ENCODE assay signal across 26 mouse cellular contexts in the genomic region with DNA sequence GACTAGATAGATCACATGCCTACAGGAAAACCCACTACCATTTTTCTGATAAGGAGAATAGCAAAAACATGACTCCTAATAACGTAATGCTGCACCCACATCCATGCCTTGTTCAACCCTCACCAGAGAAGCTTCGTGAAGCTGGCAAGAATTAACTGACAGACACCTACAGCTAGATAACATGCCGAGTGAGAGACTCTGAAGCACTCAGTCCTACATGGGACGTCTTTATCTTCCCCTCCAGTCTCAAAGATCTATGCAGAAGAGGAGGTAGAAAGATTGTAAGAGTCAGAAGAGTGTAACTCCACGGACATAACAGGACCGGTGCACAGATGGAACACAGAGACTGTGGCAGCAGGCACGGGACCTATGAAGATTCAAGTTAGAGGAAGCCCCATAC.
"Had no signal": no experiment of that assay in that cellular context is flagged by ENCODE, and none has a peak within 500 bp of the region (broad histone marks: within the 10 kb centered on the region; RNA-seq: fewer than 3 reads in every experiment).

No protein-coding gene starts in this region.

- H3K4me1 ChIP-seq: hindbrain, embryonic 10.5 days; hindbrain, embryonic 12.5 days; intestine, embryonic 15.5 days; limb, embryonic 10.5 days; limb, embryonic 12.5 days had no signal

- H3K27me3 ChIP-seq: heart, embryonic 12.5 days; hindbrain, embryonic 12.5 days; intestine, embryonic 15.5 days; limb, embryonic 12.5 days had no signal

- DNase-seq: gastrocnemius, adult 2 months; gastrocnemius, postnatal 10 days; gastrocnemius, postnatal 25 days; heart, adult 18-20 months; heart, postnatal 10 days; heart, postnatal 4 days; kidney, adult 18-20 months; kidney, adult 8-10 months; kidney, postnatal 10 days; kidney, postnatal 25 days; kidney, postnatal 4 days; liver had no signal

- H3K4me2 ChIP-seq: heart, embryonic 12.5 days; hindbrain, embryonic 12.5 days; hindbrain, embryonic 14.5 days; intestine, embryonic 15.5 days; limb, embryonic 12.5 days had no signal

- H3K4me3 ChIP-seq: gastrocnemius, adult 2 months; heart, embryonic 10.5 days; heart, embryonic 12.5 days; hindbrain, embryonic 10.5 days; hindbrain, embryonic 12.5 days; intestine, embryonic 15.5 days; layer of hippocampus, adult 2 months; left cerebral cortex, adult 2 months; limb, embryonic 10.5 days; limb, embryonic 12.5 days had no signal

- H3K27ac ChIP-seq: gastrocnemius, adult 2 months; heart, embryonic 10.5 days; hindbrain, embryonic 10.5 days; hindbrain, embryonic 12.5 days; hindbrain, embryonic 14.5 days; intestine, embryonic 15.5 days; layer of hippocampus, adult 2 months; left cerebral cortex, adult 2 months; limb, embryonic 10.5 days; limb, embryonic 12.5 days; liver, embryonic 14.5 days had no signal

- H3K9ac ChIP-seq: heart, embryonic 12.5 days; hindbrain, embryonic 12.5 days; hindbrain, embryonic 14.5 days; intestine, embryonic 15.5 days; limb, embryonic 12.5 days; liver, embryonic 14.5 days had no signal

- H3K36me3 ChIP-seq: intestine, embryonic 15.5 days had no signal

- H3K9me3 ChIP-seq: heart, embryonic 10.5 days; intestine, embryonic 15.5 days; limb, embryonic 10.5 days had no signal

- ATAC-seq: hindbrain, embryonic 16.5 days; inflammation-experienced regulatory T-cells, adult 6 months; intestine, embryonic 15.5 days; intestine, postnatal 0 days had no signal
